Mouse (Mus musculus): ENCODE data around the gene Coq10b. TPM values are rescaled to one million over a fixed set of nuclear protein-coding genes. Genes with fewer than 3 reads are reported as not detected.
"Not testable (repeated sequence)": the region's sequence is repeated elsewhere in the genome, so short reads cannot be mapped to it uniquely, and the experiment has no call there.

Coq10b gene
- polyA plus RNA-seq, 1 experiment from 2014 or later = 23.1 TPM

DNA sequence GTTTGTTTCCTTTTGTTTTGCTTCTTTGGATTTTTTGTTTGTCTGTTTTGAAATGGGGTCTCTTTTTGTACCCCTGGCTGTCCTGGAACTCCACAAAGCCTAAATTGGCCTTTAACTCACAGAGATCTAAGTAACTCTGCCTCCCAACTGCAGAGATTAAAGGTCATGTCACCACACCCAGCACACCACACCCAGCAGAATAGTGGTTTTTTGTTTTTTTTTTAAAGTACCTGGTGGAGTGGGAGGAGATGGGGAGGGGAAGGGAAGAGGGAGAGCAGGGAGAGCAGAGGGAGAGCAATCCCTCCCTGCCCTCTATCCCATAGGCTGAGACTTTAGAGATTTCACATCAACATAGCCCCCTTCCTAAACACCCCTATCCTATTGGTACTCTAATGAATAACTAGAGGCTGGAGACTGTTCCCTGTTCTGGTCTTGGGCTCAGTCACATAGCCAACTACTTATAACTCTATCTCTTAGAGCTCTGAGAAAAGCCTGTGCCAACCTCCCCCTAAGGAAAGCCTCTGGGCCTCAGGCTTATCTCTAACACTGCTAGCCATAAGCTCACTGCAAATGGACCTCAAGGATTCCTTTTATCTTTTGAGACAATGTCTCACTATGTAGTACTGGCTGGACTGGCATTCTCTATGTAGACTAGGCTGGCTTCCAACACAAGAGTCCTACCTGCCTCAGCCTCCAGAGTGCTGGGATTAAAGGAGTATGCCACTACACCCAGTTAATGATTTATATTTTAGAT lies 21.4 kb upstream of the Coq10b start:
- no peak overlapping the region for H3K27ac ChIP-seq (ENCODE audit: poor library complexity, severe bottlenecking)
- no peaks in the 10 kb centered on the region for H3K9me3 ChIP-seq (replicated peaks)
- no peaks in the 10 kb centered on the region for H3K4me1 ChIP-seq (replicated peaks)
- H3K4me3 ChIP-seq = no peak overlapping the region
- no peak for ATAC-seq (ENCODE audit: insufficient number of reproducible peaks, low FRiP score)
- H3K4me2 ChIP-seq = no peak overlapping the region
- no peaks in the 10 kb centered on the region for H3K27me3 ChIP-seq (replicated peaks)
- no peak overlapping the region for H3K9ac ChIP-seq
- H3K36me3 ChIP-seq = no peaks in the 10 kb centered on the region

DNA sequence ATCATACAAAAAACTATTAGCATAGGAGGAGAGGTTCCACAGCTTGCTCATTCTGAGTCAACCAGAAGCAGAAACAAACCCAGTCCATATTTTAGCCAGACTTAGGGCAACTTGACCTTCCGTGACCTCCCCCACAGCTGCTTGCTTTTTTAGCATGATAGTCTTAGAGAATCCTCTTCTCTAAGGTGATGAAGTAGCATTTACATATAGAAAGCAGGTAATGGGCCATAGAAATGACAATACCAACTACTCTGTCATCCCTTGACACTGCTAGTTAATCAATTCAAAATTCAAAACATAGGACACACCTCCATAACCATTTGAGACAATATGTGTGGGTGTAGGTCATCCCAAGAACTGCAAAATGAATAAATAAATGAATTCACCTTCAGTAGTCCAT lies 12.6 kb upstream of the Coq10b start:
- H3K27me3 ChIP-seq (replicated peaks) = no peaks in the 10 kb centered on the region
- no peak overlapping the region for H3K9ac ChIP-seq
- no peak overlapping the region for H3K4me3 ChIP-seq
- no peaks in the 10 kb centered on the region for H3K36me3 ChIP-seq
- H3K27ac ChIP-seq (ENCODE audit: poor library complexity, severe bottlenecking) = no peak overlapping the region
- ATAC-seq (ENCODE audit: insufficient number of reproducible peaks, low FRiP score) = no peak
- 80% methylated on average over 1 of the region's 1 CpGs for WGBS
- H3K4me1 ChIP-seq (replicated peaks) = no peaks in the 10 kb centered on the region
- peaks cover 21% of the 10 kb centered on the region for H3K9me3 ChIP-seq (replicated peaks)
- no peak overlapping the region for H3K4me2 ChIP-seq

DNA sequence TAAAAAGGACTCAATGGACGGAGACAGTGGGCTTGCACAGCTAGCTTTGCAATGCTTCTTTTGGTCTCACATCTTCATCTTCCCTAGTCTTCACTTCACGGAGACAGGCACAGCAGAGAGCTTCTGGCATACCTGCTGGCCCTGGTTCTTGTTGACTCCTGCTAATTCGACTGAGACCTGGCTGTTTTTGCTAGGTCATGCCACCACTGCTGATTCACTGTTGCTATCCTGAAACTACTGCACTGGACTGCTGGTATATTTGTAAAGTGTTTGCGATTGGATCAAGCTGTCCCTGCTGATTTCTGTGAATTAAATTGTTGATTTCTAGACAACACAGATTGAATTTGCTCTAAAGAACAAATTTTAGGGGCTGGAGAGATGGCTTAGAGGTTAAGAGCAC lies 10.9 kb upstream of the Coq10b start:
- Histone ChIP-seq H3K9me3 (replicated peaks) (peaks cover 21% of the 10 kb centered on the region), H3K27ac (ENCODE audit: poor library complexity, severe bottlenecking) (no peak overlapping the region), H3K4me3 (no peak overlapping the region), H3K4me2 (no peak overlapping the region), H3K27me3 (replicated peaks) (no peaks in the 10 kb centered on the region), H3K9ac (no peak overlapping the region), H3K36me3 (no peaks in the 10 kb centered on the region), H3K4me1 (replicated peaks) (no peaks in the 10 kb centered on the region)
- 82% methylated on average over 4 of the region's 4 CpGs for WGBS
- peak; percentile 73; the same call in 1 of the 2 replicates for ATAC-seq (ENCODE audit: insufficient number of reproducible peaks, low FRiP score)

DNA sequence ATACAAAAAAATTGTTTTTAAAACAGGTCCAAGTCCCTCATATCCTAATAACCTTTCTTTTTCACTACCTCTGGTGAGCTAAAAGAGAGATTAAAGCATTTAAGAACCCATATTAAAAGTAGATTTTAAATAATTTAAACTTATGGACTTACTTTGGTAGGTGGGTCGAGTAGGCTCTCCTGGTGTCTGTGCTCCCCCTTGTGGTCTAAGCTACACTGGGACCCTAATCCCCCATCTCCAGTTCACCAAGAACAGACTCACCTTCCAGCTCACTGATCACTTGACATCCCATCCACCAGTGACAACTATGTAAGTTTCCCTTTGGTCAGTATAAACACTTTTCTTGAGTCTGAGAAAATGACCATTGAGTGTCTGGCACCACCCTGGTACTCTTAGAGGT lies 10.3 kb upstream of the Coq10b start:
- Histone ChIP-seq H3K36me3 (no peaks in the 10 kb centered on the region), H3K4me2 (no peak overlapping the region), H3K4me1 (replicated peaks) (no peaks in the 10 kb centered on the region), H3K27ac (ENCODE audit: poor library complexity, severe bottlenecking) (no peak overlapping the region), H3K9me3 (replicated peaks) (peaks cover 21% of the 10 kb centered on the region), H3K9ac (no peak overlapping the region), H3K4me3 (no peak overlapping the region), H3K27me3 (replicated peaks) (no peaks in the 10 kb centered on the region)
- no peak for ATAC-seq (ENCODE audit: insufficient number of reproducible peaks, low FRiP score)
- WGBS = 70% methylated on average over 1 of the region's 1 CpGs

DNA sequence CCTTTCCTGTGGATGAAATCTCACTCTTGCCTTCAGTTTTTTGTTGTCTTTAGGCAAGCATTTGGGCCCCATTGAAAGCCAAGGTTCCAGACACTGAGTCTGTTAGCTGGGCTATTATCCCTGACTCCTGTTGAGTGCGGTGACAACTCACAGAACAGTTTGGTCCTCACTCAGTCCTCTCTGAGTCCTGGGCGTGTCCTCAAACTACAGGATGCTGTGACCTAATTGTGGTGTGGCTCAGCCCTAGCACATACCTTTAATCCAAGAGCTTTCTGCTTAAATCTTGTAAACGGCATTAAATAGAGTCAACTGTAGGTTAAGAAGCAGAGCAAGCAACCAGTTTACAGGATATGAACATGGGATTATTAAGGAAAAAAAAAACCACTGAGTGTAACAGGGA lies 9.4 kb upstream of the Coq10b start:
- 71% methylated on average over 3 of the region's 3 CpGs for WGBS
- Histone ChIP-seq H3K4me3 (no peak overlapping the region), H3K4me1 (replicated peaks) (no peaks in the 10 kb centered on the region), H3K36me3 (no peaks in the 10 kb centered on the region), H3K9ac (no peak overlapping the region), H3K4me2 (no peak overlapping the region), H3K27ac (ENCODE audit: poor library complexity, severe bottlenecking) (no peak overlapping the region), H3K9me3 (replicated peaks) (peaks cover 21% of the 10 kb centered on the region), H3K27me3 (replicated peaks) (no peaks in the 10 kb centered on the region)
- no peak for ATAC-seq (ENCODE audit: insufficient number of reproducible peaks, low FRiP score)

DNA sequence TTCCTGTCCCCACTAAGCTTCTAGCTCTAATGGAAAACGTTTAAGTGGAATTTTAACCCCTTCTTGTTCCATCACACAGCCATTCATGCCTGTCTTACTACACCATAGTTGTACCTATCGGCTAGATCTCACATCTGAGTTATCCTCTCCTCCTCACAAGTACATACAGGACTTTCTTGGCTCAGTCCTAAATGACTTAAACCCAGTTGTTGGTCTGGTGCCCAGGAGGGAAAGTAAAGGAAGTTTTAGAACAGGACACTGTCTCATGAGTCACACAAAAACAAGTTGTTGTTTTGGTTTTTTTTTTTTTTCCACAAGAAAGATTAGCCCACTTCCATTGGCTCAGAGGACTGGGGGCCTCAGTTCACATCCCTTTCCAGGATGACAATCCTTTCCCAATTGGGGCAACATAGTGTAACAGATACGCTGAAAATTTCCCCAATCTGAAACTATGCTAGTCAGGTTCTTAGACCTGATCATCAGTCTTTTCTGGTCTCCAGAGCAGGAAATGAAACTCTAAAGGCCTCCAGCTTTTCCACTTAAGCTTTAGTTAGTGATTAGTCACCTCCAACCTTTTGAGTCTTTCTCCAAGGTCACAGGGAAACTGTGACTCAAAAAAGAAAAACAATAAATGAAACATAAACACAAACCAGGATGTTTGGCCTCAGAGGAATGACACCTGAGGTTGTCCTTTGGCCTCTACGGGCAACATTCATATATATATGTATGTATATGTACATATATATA lies 3.6 kb upstream of the Coq10b start:
- no peak overlapping the region for H3K27ac ChIP-seq (ENCODE audit: poor library complexity, severe bottlenecking)
- H3K27me3 ChIP-seq (replicated peaks) = no peaks in the 10 kb centered on the region
- H3K4me2 ChIP-seq = no peak overlapping the region
- H3K9ac ChIP-seq = no peak overlapping the region
- WGBS = 55% methylated on average over 4 of the region's 4 CpGs
- peaks cover 8% of the 10 kb centered on the region for H3K4me1 ChIP-seq (replicated peaks)
- H3K9me3 ChIP-seq (replicated peaks) = no peaks in the 10 kb centered on the region
- H3K4me3 ChIP-seq = no peak overlapping the region
- no peaks in the 10 kb centered on the region for H3K36me3 ChIP-seq
- ATAC-seq (ENCODE audit: insufficient number of reproducible peaks, low FRiP score) = no peak

DNA sequence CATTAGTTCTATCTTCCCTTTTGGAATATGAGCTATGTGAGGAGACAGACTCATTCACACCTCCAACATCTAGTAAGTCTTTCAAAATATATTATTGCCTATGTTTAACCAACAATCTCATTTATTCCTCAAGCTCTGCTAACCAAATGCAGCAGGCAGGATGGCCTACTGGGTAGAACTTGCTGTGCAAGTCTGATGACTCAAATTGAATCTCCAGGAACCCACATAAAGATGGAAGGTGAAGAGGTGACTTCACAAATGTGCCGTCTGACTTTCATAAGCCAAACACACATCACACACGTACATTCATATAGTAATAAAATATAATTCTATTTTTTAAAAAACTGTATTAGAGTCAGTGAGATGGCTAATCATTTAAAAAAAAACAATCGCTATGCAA lies 899 bp upstream of the Coq10b start:
- Histone ChIP-seq H3K9me3 (replicated peaks) (no peaks in the 10 kb centered on the region), H3K27ac (ENCODE audit: poor library complexity, severe bottlenecking) (no peak overlapping the region), H3K9ac (no peak overlapping the region), H3K4me3 (no peak overlapping the region), H3K4me2 (peak overlapping the region; percentile 87), H3K36me3 (peaks cover 11% of the 10 kb centered on the region), H3K27me3 (replicated peaks) (no peaks in the 10 kb centered on the region), H3K4me1 (replicated peaks) (peaks cover 13% of the 10 kb centered on the region)
- no peak for ATAC-seq (ENCODE audit: insufficient number of reproducible peaks, low FRiP score)
- 73% methylated on average over 3 of the region's 3 CpGs for WGBS

DNA sequence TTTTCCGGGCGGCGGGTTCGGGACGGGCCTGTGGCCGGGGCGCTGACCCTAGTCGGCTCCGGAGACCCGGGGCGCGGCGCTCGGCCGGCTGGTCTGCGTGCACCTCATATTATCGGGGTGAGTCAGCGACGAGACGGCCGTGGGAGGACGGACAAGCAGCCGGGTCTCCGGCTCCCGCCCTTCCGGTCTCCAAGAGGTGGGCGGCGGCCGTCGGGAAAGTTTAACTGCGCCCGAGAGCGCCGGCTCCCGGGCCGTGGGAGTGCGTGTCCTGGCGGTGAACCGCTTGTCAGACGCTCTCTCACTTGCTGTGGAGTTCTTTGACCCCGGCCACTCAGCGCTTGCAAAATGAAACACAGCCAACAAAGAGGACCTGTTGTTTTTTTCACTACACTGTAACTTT lies 435 bp downstream of the Coq10b start:
- no peaks in the 10 kb centered on the region for H3K9me3 ChIP-seq (replicated peaks)
- peak overlapping the region; percentile 85 for H3K9ac ChIP-seq
- no peaks in the 10 kb centered on the region for H3K27me3 ChIP-seq (replicated peaks)
- ATAC-seq (ENCODE audit: insufficient number of reproducible peaks, low FRiP score) = peak; percentile 87
- peaks cover 16% of the 10 kb centered on the region for H3K36me3 ChIP-seq
- peaks cover 13% of the 10 kb centered on the region for H3K4me1 ChIP-seq (replicated peaks)
- under 1% methylated on average over 42 of the region's 42 CpGs for WGBS
- H3K27ac ChIP-seq (ENCODE audit: poor library complexity, severe bottlenecking) = peak overlapping the region; percentile 97
- H3K4me3 ChIP-seq = peak overlapping the region; percentile 98
- H3K4me2 ChIP-seq = peak overlapping the region; percentile 87

DNA sequence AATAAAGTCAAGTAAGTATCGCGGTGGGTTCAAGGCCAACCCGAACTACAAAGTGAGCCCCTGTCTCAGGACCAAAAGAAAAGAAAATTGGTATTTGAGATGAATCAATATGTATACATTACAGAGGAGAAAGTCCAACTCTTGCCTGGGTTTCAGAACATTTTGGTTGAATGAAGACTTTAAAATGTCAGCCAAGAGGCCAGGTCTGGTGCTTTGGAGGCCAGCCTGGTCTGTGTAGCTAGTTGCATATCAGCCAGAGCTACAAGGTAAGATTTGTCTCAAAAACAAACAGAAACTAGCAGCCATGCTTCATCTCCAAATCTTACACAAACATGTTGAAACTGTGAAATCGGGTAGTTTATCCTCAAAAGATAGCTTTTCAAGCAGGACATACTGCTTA lies 1.0 kb downstream of the Coq10b start:
- no peak for ATAC-seq (ENCODE audit: insufficient number of reproducible peaks, low FRiP score)
- Histone ChIP-seq H3K27ac (ENCODE audit: poor library complexity, severe bottlenecking) (peak overlapping the region; percentile 97; the same call in 1 of the 2 replicates), H3K4me1 (replicated peaks) (peaks cover 14% of the 10 kb centered on the region), H3K4me3 (peak overlapping the region; percentile 98), H3K9ac (peak overlapping the region; percentile 85), H3K27me3 (replicated peaks) (no peaks in the 10 kb centered on the region), H3K4me2 (peak overlapping the region; percentile 87), H3K36me3 (peaks cover 16% of the 10 kb centered on the region), H3K9me3 (replicated peaks) (no peaks in the 10 kb centered on the region)
- 56% methylated on average over 4 of the region's 4 CpGs for WGBS

DNA sequence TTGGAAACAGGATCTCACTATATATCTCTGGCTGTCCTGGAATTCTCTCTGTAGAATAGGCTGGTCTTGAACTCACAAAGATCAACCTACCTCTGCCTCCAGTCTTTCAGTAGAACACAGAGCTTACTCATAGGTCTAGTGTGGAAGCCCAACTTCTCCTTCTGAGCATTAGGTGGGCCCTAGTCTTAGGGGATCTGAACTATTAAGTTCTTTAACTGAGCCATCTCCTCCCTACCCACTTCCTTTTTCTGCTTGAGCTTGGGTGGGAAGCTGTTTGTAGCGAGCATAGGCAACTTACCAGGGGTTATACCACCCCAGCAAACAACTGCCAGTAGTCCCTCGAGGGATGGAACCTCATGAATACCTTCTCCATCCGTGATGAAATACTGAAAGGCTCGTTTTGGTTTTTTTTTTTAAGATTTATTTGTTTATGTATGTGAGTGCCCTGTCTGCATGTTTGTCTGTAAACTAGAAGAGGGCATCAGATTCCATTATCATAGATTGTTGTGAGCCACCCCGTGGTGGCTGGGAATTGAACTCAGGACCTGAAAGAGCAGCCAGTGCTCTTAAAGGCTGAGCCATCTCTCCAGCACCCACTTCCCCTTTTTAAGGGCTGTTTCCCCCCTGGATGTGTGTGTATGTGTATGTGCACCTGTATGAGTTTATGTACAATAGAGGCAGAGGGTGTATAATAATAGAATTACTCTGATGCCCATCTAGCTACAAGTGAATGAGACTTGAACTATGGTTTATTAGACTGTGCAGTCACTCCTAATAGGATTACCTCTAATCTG lies 2.9 kb downstream of the Coq10b start:
- H3K27me3 ChIP-seq (replicated peaks) = no peaks in the 10 kb centered on the region
- H3K9me3 ChIP-seq (replicated peaks) = no peaks in the 10 kb centered on the region
- H3K4me3 ChIP-seq = no peak overlapping the region
- peaks cover 18% of the 10 kb centered on the region for H3K4me1 ChIP-seq (replicated peaks)
- ATAC-seq (ENCODE audit: insufficient number of reproducible peaks, low FRiP score) = no peak
- H3K36me3 ChIP-seq = peaks cover 16% of the 10 kb centered on the region
- no peak overlapping the region for H3K27ac ChIP-seq (ENCODE audit: poor library complexity, severe bottlenecking)
- H3K4me2 ChIP-seq = no peak overlapping the region
- H3K9ac ChIP-seq = no peak overlapping the region
- 83% methylated on average over 5 of the region's 5 CpGs for WGBS

DNA sequence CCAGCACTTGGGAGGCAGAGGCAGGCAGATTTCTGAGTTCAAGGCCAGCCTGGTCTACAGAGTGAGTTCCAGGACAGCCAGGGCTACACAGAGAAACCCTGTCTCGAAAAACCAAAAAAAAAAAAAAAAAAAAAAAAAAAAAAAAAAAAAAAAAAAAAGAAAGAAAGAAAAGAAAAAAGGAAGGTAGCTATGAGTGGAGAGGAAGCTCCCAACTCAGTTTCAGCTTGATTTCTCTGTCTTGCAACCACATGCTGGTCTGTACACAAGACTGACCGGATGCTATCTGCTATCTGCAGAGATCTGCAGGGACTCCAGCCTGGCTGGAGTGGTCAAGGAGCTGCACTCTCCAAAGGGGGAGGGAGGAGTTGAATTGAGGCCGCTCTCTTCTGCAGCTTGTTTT lies 5.8 kb downstream of the Coq10b start:
- H3K9me3 ChIP-seq (replicated peaks); H3K4me2 ChIP-seq; H3K27me3 ChIP-seq (replicated peaks); H3K27ac ChIP-seq (ENCODE audit: poor library complexity, severe bottlenecking); ATAC-seq (ENCODE audit: insufficient number of reproducible peaks, low FRiP score); H3K4me3 ChIP-seq; H3K9ac ChIP-seq: not testable (repeated sequence)
- Histone ChIP-seq H3K36me3 (peaks cover 25% of the 10 kb centered on the region), H3K4me1 (replicated peaks) (peaks cover 15% of the 10 kb centered on the region)
- 63% methylated on average over 2 of the region's 3 CpGs for WGBS

Measured in heart, embryonic 12.5 days (tissue).